Mouse (Mus musculus) kidney, postnatal 0 days (tissue): Measurements from ENCODE around the gene Top2a. TPM values are rescaled to one million over a fixed set of nuclear protein-coding genes. Genes with fewer than 3 reads are reported as not detected.

Experiments used
- ATAC-seq: fragments of 200-750 bp; cut with Nextera tagmentation; replicated peaks from 2 replicates; pipeline ENCODE4 v1.8.0; 2017; ENCODE audit warnings: low read depth, moderate number of reproducible peaks, moderate TSS enrichment, moderate library complexity; ENCODE audit not compliant: low FRiP score
- DNase-seq: peaks from one replicate; pipeline ENCODE4 v3.0.0-alpha.2; 2016; ENCODE audit warnings: low spot score
- H3K27ac ChIP-seq: fragments of 300-500 bp; sonication (generic); 2 replicates; pipeline ENCODE4 v1.5.1; 2014; ENCODE audit warnings: mild to moderate bottlenecking
- H3K27me3 ChIP-seq: fragments of 300-500 bp; sonication (generic); 2 replicates; pipeline ENCODE4 v1.6.1; 2014; ENCODE audit warnings: low read length, mixed read lengths; ENCODE audit not compliant: insufficient read depth
- H3K36me3 ChIP-seq: fragments of 300-500 bp; sonication (generic); 2 replicates; pipeline ENCODE4 v1.6.1; 2014; ENCODE audit warnings: low read length, mixed read lengths; ENCODE audit not compliant: insufficient read depth
- H3K4me1 ChIP-seq: fragments of 300-500 bp; sonication (generic); replicated peaks from 2 replicates; pipeline ENCODE4 v1.6.1; 2014; ENCODE audit warnings: antibody characterized with exemption, low read length, mixed read lengths; ENCODE audit not compliant: insufficient read depth
- H3K4me2 ChIP-seq: fragments of 300-500 bp; sonication (generic); 2 replicates; pipeline ENCODE4 v1.6.1; 2014; ENCODE audit warnings: mild to moderate bottlenecking, low read length, moderate library complexity, mixed read lengths
- H3K4me3 ChIP-seq: fragments of 300-500 bp; sonication (generic); replicated peaks from 2 replicates; pipeline ENCODE4 v1.5.1; 2014; ENCODE audit warnings: low read depth, low read length
- H3K9ac ChIP-seq: fragments of 300-500 bp; sonication (generic); 2 replicates; pipeline ENCODE4 v1.6.1; 2014; ENCODE audit warnings: low read depth, low read length
- H3K9me3 ChIP-seq: fragments of 300-500 bp; sonication (generic); replicated peaks from 2 replicates; pipeline ENCODE4 v1.6.1; 2016; ENCODE audit warnings: low read length, inconsistent platforms, mixed read lengths
- CTCF ChIP-seq: IDR thresholded peaks from 2 replicates; pipeline ENCODE4 v1.5.1; 2016; ENCODE audit warnings: antibody characterized with exemption, low read depth, mild to moderate bottlenecking, moderate library complexity
- WGBS: fragments of 180-500 bp; shearing (Covaris S2); extraction: QIAGEN DNeasy Blood & Tissue Kit; methylation state at CpG from one replicate; pipeline ENCODE4 v1.1.7; 2014; 5-methylcytosine and 5-hydroxymethylcytosine counted together
- polyA plus RNA-seq: library from polyadenylated mRNA; unstranded; fragments of >200 nt; fragmentation: Nextera tagmentation; extraction: Ambion mirVana; gene quantifications from 2 replicates; pipeline ENCODE4 v1.2.1, GENCODE M21; 2015

The Top2a gene
- 70.5 and 85.9 TPM in 2 replicates for polyA plus RNA-seq

DNA sequence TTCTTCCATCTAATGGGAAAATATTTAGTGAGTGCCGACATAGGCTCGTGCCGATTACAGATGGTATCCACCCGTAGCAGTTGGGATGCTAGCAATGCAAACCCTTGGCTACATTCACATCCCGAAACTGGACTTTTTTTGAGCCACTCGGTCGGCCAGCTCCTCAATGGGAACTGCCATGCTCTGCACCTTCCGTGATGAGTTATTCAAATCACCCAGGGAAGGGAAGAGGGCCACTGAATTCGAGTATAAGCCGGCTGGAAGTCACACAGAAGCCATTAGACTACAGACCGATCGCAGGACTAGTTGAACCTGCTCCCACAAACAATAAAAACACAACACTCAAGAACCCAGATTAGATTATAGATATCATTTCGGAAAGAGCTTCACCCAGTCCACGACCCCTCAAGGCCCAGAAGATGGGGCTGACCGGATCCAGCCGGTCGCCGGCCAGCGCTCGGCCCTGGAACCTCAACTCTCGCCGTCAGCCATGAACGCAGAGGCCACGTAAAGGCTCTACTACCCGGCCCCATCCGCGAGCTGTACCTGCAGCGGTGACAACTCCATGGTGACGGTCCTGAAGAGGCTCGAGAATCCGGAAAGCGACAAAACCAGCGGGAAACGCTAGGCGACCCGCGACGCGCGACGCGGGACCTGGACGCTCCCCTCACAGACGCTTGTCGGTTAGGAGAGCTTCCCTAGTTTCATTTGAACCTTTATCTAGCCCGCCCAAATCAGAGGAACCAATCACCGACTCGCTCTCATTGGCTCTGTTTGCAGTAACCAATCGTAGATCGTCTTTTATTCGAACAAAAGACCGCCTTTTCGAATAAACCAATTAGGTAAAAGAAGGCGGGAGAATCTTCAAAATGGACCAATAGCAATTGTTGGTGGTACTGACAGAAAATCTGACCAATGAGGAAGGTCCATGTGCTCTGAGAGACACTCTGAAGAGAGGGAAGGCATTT lies at the start of gene Top2a:
Gene Top2a, minus strand, starts transcription at position 690 of the 968 bp plus-strand sequence.
- Histone ChIP-seq H3K9me3 (no peaks in the 10 kb centered on the region), H3K27ac (peak within 1 kb of the TSS; percentile 52), H3K4me1 (0 out of 2 replicates have a peak, but pooled peaks cover 6% of the 10 kb centered on the region), H3K4me3 (peak within 1 kb of the TSS; percentile 75), H3K9ac (peak within 1 kb of the TSS; percentile 75), H3K27me3 (no peaks in the 10 kb centered on the region), H3K4me2 (peak within 1 kb of the TSS; percentile 67), H3K36me3 (0 out of 2 replicates have a peak, but pooled peaks cover 10% of the 10 kb centered on the region)
- DNase-seq, result peak; percentile 99
- TF ChIP-seq CTCF, result no peak
- WGBS, result under 1% methylated on average over 54 of the region's 54 CpGs
- ATAC-seq, result peak; percentile 94

DNA sequence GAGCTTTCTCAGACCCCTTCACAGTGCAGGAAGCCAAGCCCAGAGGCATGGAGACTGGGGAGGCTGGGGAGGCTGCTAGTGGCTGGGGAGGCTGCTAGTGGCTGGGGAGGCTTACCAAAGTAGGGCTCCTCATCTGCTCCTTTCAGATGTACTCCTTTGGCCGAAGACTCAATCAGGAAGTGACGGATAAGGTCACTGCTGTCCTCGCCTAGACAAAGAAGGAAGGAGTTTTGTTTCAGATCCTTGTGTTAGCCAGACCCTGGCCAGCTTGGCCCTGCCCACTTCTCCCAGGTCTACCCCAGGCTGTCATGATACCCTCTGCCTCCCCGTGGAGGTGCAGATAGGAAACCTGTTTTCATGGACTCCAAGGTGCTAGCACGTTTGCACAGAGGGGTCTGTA lies 49.8 kb upstream of the Top2a start:
- no peaks in the 10 kb centered on the region for H3K27me3 ChIP-seq
- H3K4me3 ChIP-seq, result no peak overlapping the region
- H3K36me3 ChIP-seq, result no peaks in the 10 kb centered on the region
- H3K4me1 ChIP-seq, result no peaks in the 10 kb centered on the region
- no peak overlapping the region for H3K27ac ChIP-seq
- no peak for ATAC-seq
- no peak overlapping the region for H3K9ac ChIP-seq
- H3K9me3 ChIP-seq, result no peaks in the 10 kb centered on the region
- DNase-seq, result no peak
- H3K4me2 ChIP-seq, result no peak overlapping the region
- 51% methylated on average over 5 of the region's 5 CpGs for WGBS
- TF ChIP-seq CTCF, result no peak

DNA sequence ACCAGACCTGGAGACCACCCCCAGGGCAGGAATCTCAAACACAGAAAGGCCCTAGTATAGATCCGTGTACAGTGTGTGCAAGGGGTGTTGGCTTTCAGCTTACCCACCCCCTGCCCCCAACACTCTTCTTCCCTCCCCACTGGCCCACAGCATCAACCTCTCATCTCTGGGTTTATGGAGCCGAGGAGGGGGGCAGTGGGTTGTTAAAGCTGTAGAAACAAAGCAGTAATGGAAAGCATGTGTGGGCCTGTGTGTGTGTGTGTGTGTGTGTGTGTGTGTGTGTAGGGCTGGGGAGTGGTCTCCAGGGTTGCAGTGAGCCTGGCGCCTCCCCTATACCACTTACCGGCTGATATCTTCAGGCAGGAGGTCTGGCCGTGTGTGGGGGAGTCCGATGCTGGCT lies 47.9 kb upstream of the Top2a start:
- ATAC-seq, result 0 out of 2 replicates have a peak, but pooled peaks have one; percentile 23

DNA sequence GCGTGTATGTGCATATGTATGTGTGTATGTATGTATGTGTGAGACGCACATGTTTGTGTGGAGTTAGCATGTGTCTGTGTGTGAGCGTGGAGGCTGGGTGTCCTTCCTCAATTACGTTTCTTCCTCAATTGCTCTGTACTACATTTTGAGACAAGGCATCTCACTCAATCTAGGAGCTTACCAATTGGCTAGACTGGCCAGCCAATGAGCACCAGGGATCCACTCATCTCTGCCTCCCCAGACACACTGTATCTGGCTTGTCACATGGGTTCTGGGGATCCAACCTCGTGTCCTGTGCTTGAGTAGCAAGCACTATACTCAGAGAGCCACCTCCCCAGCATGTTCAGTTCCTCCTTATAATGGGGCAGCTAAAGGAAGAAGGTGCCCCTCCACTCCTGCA lies 44.5 kb upstream of the Top2a start:
- Histone ChIP-seq H3K4me1 (0 out of 2 replicates have a peak, but pooled peaks cover 3% of the 10 kb centered on the region), H3K9me3 (no peaks in the 10 kb centered on the region), H3K36me3 (no peaks in the 10 kb centered on the region), H3K9ac (no peak overlapping the region), H3K27me3 (no peaks in the 10 kb centered on the region), H3K27ac (no peak overlapping the region), H3K4me3 (no peak overlapping the region), H3K4me2 (no peak overlapping the region)
- WGBS, result 85% methylated on average over 5 of the region's 5 CpGs
- ATAC-seq (no peak), DNase-seq (no peak)
- no peak for TF ChIP-seq CTCF

More for the DNA sequence above, 47.9 kb upstream of the Top2a start:
- Histone ChIP-seq H3K27ac (no peak overlapping the region), H3K36me3 (no peaks in the 10 kb centered on the region), H3K9ac (no peak overlapping the region), H3K27me3 (no peaks in the 10 kb centered on the region), H3K9me3 (no peaks in the 10 kb centered on the region), H3K4me2 (no peak overlapping the region), H3K4me3 (no peak overlapping the region), H3K4me1 (no peaks in the 10 kb centered on the region)
- TF ChIP-seq CTCF, result no peak
- WGBS, result 19% methylated on average over 6 of the region's 6 CpGs
- peak; percentile 31 for DNase-seq

DNA sequence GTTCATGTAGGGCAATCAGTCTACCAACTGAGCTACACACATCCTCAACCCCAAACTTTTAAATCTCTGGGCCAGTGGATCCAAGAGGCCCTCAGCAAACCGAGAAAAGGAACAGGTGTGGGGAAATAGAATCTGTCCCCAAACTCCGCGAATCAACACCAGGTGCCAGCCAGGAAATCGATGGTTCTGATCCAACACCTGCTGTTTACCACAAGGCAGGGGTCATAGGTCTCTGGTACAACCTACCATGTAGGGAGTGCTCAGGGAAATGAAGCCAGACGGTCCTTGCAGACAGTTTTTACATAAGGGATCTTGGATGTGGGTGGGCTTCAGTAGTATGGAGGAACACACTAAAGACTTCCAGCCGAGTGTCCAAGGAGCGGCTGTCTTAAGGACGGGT lies 43.6 kb upstream of the Top2a start:
- TF ChIP-seq CTCF, result no peak
- Histone ChIP-seq H3K9ac (no peak overlapping the region), H3K27me3 (no peaks in the 10 kb centered on the region), H3K4me2 (no peak overlapping the region), H3K36me3 (no peaks in the 10 kb centered on the region), H3K4me3 (no peak overlapping the region), H3K4me1 (0 out of 2 replicates have a peak, but pooled peaks cover 3% of the 10 kb centered on the region), H3K9me3 (no peaks in the 10 kb centered on the region), H3K27ac (no peak overlapping the region)
- WGBS, result 86% methylated on average over 8 of the region's 8 CpGs
- DNase-seq, result no peak
- ATAC-seq, result no peak

DNA sequence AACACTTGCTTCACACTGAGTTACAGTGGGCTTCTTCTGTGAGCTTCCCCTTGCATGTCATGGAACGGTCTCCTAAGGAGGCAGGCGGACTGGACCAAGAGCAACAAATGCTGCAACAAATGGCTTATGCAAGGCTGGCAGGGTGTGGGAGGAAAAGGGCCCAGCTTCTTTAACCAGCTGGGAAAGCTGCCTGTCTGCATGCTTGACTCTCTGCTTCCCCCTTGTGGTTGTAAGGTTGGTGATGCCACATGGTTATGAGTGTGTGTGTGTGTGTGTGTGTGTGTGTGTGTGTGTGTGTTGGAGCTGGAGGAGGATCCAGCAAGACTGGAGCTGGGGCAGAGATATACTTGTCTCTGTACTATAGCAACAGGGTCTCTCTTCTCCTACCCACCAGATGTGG lies 42.0 kb upstream of the Top2a start:
- DNase-seq (peak; percentile 96), ATAC-seq (peak; percentile 83)
- H3K4me2 ChIP-seq, result no peak overlapping the region
- 8% methylated on average over 2 of the region's 2 CpGs for WGBS
- H3K36me3 ChIP-seq, result no peaks in the 10 kb centered on the region
- peak; percentile 99 for TF ChIP-seq CTCF
- 0 out of 2 replicates have a peak, but pooled peaks cover 3% of the 10 kb centered on the region for H3K4me1 ChIP-seq
- H3K27ac ChIP-seq, result no peak overlapping the region
- H3K9ac ChIP-seq, result no peak overlapping the region
- no peak overlapping the region for H3K4me3 ChIP-seq
- no peaks in the 10 kb centered on the region for H3K27me3 ChIP-seq
- H3K9me3 ChIP-seq, result no peaks in the 10 kb centered on the region
